Mouse (Mus musculus) kidney, postnatal 14 days (tissue): ENCODE data around the gene Fam169b.

Source experiments
- DNase-seq: peaks from one replicate; pipeline ENCODE4 v3.0.0; 2022; ENCODE audit warnings: mixed read lengths

The Fam169b gene

GRCm38 (mm10) chr7:68273515-68273914, at the start of gene Fam169b:
TSS of gene Fam169b (plus strand) at chr7:68273839.
- DNase-seq: no peak

DNA sequence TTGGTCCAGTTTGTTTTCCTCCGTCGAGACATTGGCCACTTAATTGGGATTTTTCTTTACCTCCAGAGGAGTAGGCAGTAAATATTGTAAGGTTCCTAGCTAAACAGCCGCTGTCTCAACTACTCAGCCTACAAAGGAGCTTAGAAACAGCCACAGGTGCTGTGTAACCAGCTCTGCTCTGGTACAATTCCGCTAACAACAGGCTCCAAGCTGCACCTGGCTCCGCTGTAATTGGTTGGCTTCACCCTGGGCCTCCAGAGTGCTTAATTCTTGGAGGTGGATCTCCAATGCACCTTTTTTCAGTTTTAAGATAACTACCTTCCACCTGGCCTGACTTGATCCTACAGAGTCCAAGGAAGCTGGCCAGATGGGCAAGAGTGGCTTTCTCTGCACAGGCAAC, 49.6 kb upstream of the Fam169b start:
- DNase-seq: no peak

- peak; percentile 22 for DNase-seq
These were observed 48.1 kb upstream of the Fam169b start for GRCm38 (mm10) chr7:68225427-68226054.

GRCm38 (mm10) chr7:68227021-68227420, 46.6 kb upstream of the Fam169b start:
- no peak for DNase-seq

DNA sequence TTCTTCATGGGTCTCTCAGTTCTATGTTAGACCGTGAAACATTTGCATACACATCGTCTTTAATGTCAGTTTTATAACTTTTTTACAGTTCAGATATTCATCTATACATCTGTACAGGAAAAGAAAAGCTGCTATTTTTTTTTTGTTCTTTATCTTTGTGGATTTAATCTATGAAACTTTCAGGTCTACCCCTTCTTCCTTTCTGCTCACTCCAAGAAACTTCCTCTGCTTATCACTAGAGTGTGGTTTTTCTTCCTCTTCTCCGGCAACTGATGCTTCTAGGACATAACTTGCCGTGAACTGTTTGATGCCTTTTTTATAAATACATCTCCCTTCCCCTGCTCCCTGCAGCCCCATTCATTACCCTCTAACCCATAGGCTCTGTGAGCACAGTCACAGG, 46.0 kb upstream of the Fam169b start:
- no peak for DNase-seq

DNA sequence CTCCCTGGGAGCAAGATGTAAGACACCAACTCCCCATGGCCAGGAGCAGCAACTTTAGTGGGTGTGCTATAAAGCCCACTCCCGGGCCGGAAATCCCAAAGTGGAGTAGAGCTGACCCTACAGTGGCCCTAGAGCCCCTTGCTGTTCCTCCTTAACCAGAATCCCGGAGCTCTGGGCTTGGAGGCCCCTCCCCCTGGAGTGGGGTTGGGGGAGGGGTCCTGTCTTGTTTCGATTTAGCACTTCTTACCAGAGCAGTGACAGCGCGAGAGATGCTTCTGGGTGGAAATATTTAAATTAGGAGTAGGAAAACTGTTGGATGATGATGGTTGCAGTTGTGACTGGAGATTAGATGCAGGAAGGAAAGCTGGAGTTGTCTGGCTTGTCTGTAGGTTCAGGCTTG, 45.1 kb upstream of the Fam169b start:
- no peak for DNase-seq

DNA sequence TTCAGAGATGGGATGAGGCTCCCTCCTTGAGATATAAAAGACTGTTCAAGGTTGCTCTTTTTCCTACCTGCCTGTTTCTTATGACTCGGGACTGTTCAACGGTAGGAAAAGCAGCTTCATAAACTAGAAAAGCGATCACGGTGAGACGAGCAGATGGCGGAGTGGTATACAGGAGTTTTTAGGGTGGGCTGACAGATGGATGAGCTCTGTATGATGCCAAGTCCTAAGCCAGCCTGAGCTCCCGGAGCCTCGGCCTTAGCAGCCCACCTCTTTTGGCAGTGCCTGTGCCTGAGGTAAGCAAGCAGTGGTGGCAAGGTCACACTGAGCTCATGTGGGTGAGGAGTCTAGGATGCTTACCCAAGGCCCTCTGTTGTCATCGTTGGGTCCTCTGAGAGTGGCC, 42.8 kb upstream of the Fam169b start:
- DNase-seq: no peak

GRCm38 (mm10) chr7:68232521-68232920, 41.1 kb upstream of the Fam169b start:
- DNase-seq: no peak

GRCm38 (mm10) chr7:68233619-68234223, 39.9 kb upstream of the Fam169b start:
- peak; percentile 84 for DNase-seq

DNA sequence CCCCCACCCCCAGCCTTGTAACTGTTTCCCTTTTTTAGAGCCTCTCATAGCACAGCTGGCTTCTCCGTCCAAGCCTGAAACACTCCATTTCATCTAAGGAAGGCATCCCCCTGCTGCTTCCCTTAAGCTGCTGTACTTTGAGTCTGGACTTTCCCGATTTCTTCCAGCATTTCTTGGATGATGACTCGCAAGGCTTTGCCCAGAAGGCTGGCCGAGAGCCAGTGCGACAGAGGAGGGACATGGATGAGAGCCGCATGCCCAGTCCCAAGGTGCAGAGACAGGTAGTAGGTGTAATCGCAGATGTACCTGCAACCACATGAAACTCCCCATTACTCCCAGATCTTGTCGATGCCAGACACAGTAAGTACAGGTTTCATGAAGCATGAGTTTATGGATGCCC, 36.8 kb upstream of the Fam169b start:
- DNase-seq: no peak

DNA sequence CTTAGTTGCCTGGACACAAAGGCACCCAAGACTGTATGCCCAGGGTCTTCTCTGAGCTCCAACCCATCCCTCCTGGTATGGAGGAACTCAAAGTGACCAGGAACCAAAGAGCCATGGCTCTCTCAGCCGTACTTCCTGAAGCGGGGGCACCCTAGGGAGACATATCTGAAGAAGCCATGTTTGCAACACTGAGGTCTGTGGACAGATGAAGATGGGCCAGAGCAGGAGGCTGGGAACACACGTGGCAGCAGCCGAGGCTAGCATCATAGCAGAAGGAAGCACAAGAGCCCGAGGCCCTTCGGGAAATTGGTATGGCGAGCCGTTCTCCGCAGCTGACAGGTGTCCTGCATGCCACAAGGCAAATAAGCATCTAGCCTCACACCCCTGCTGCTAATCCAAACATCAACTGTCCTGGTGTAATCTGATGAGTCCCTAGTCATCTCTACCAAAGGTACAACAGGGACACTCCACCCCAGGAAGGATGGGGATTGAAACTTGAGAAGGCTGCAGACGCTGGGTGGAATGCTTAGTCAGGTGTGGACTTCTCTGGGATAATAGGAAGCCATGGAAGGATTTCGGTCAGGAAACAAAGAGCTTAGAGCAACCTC, 34.3 kb upstream of the Fam169b start:
- no peak for DNase-seq

GRCm38 (mm10) chr7:68241205-68241604, 32.4 kb upstream of the Fam169b start:
- no peak for DNase-seq

DNA sequence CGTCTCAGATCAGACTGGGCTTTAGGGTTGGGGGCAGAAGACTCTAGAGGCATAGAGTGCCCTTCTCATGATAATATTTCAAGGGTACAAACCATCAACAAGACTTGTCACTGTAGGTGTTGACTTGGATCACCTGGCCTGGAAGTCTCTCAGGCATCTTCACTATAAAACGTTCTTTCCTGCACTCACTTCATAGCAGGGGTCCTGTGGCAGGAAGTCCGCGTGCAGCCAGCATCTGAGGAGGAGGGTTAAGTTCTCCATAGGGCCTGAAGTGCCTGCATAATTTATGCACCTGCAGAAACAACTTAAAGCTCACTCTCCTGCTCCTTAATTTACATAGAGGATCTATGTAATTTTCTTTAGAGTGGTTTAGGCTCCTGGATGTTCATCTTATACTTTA, 28.0 kb upstream of the Fam169b start:
- no peak for DNase-seq

GRCm38 (mm10) chr7:68246249-68246648, 27.4 kb upstream of the Fam169b start:
- no peak for DNase-seq

DNA sequence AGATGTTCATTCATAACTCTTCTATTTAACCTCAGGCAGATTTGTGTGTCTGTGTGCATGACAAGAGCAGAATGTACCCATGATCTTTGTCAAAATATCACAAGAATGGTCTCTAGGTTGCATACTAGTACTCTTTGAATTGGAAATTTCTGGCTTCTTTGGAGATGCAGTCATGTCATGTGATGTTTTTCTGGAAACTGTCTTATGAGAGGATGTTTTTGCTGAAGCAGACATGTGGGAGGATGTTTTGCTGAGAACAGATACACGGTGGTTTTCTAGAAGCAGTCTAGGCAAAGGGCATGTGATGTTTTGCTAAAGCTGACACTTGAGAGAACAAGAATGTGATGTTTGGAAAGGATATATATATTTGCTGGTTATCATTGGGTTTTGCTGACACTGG, 23.2 kb upstream of the Fam169b start:
- no peak for DNase-seq

DNA sequence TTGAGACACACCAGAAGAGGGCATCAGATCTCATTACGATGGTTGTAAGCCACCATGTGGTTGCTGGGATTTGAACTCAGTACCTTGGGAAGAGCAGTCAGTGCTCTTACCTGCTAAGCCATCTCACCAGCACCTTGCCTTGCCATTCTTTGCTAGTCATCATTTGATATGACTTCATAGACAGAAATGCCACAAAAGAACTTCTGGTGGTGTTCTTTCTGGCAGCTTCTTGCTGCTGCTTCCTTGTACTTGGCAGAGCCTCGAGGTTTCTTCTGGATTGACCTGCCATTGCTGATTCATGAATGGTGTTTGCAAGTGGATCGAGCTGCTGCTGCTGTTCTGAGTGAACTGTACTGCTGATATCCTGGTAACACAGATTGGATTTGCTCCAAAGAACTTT, 22.7 kb upstream of the Fam169b start:
- no peak for DNase-seq

GRCm38 (mm10) chr7:68257767-68258166, 15.9 kb upstream of the Fam169b start:
- no peak for DNase-seq

GRCm38 (mm10) chr7:68258326-68259150, 15.1 kb upstream of the Fam169b start:
- no peak for DNase-seq

DNA sequence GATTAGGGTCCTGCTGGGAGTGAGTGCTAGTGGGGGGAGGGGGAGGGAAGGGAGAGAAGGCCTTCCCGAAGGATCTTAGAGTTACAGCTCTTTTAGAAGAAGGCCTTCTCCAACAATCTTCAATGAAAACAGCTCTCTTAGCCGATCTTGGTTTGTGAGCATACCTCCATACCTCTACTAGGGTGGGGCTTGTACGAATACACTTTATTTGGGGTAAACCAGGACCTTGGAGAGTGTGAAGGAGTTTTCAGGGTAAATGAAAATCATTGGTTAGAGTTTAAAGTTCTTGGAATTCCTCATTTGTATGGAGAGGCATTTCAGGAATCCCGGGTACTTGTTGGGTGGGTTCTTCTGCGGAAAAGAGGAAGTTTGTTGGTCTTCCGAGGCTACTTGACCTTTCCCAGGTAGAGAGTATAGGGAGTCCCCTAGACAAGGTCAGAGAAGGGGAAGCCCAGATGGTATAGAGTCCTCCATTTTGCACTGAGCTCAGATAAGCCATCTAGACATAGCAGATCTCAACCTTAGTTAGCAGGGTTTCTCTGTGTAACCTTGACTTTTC, 14.0 kb upstream of the Fam169b start:
- DNase-seq: no peak

- DNase-seq: no peak
These were observed 10.9 kb upstream of the Fam169b start for GRCm38 (mm10) chr7:68262612-68263200.

GRCm38 (mm10) chr7:68263346-68264027, 10.2 kb upstream of the Fam169b start:
- DNase-seq: no peak

- DNase-seq: peak; percentile 76
These were observed 9.6 kb upstream of the Fam169b start, which contains the start of gene Pgpep1l for GRCm38 (mm10) chr7:68264028-68264453. TSS of gene Pgpep1l (minus strand) at chr7:68264233.
